Mouse (Mus musculus): Measurements from ENCODE around the gene Gm21293. TPM values are rescaled to one million over a fixed set of nuclear protein-coding genes. Genes with fewer than 3 reads are reported as not detected.
"Not testable (repeated sequence)": the region's sequence is repeated elsewhere in the genome, so short reads cannot be mapped to it uniquely, and the experiment has no call there.

Gm21293 gene
- not detected for total RNA-seq (2021)

DNA sequence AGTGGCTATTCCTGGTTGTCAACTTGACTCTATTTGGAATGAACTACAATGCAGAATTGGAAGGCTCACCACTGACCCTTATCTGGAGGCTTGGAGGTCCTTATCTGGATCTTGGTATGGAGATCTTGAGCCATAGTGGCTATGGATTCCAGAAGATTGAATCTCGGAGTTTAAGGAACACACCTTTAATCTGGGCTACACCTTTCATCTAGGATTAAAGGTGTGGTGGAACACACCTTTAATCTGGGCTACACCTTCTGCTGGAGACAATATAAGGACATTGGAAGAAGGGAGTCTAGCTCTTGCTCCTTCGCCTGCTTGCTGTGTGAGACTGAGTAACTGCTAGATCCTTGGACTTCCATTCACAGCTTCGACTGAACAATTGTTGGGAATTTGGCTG lies at the start of gene Gm21293:
Gene Gm21293 (plus strand): TSS at position 301 of the 400 bp plus-strand sequence.
- DNase-seq (ENCODE audit: low spot score in 2 of 2); intact Hi-C loops (cut with DNase I): not testable (repeated sequence)

DNA sequence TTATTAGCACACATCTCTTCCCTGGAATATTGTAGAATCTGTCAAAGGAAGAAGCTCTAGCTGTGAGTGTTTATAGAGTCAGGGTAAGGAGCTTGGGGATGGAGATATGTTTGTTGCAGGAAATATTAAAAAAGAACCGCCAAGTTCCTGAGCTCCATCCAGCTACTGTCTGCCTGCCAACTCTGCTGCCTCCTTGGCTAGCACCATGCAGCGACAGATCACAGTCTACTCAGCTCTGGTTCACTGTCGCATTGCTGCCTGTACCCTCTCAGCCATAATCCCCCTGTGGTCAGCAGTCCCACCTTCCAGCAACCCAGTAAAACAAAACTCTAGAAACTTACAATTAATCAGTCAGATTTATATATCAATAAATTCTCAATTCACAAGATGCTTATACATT lies 32.7 kb upstream of the Gm21293 start:
- no peak for DNase-seq (ENCODE audit: low spot score in 2 of 2)
- intact Hi-C loops (cut with DNase I) = no loop called here

DNA sequence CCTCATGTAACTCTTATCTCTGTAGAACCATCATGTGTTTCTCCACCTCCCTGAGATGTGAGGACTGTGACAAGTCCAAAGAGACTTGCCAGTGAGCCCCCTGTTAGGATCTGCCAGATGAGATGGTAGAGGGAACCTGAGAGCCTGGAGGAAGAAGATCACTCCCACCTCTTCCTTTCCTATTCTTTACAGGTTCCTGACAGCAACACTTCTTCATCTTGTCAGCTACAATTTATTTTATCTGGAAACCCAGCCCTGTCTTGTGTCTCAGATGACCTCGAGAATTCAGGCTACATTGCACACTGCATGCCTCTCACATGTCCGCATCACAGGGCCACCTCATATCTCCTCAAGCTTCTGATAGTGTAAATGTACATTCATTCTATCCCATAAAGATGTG lies 24.5 kb upstream of the Gm21293 start:
- intact Hi-C loops (cut with DNase I) = no loop called here
- no peak for DNase-seq (ENCODE audit: low spot score in 2 of 2)

DNA sequence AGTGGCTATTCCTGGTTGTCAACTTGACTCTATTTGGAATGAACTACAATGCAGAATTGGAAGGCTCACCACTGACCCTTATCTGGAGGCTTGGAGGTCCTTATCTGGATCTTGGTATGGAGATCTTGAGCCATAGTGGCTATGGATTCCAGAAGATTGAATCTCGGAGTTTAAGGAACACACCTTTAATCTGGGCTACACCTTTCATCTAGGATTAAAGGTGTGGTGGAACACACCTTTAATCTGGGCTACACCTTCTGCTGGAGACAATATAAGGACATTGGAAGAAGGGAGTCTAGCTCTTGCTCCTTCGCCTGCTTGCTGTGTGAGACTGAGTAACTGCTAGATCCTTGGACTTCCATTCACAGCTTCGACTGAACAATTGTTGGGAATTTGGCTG lies 8.4 kb downstream of the Gm21293 start, which contains the start of gene Gm6763:
Gene Gm6763 (plus strand): TSS at position 301 of the 400 bp plus-strand sequence.
- DNase-seq (ENCODE audit: low spot score in 2 of 2); intact Hi-C loops (cut with DNase I): not testable (repeated sequence)

DNA sequence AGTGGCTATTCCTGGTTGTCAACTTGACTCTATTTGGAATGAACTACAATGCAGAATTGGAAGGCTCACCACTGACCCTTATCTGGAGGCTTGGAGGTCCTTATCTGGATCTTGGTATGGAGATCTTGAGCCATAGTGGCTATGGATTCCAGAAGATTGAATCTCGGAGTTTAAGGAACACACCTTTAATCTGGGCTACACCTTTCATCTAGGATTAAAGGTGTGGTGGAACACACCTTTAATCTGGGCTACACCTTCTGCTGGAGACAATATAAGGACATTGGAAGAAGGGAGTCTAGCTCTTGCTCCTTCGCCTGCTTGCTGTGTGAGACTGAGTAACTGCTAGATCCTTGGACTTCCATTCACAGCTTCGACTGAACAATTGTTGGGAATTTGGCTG lies 16.9 kb downstream of the Gm21293 start, which contains the start of gene Gm8764:
Gene Gm8764 (plus strand): TSS at position 301 of the 400 bp plus-strand sequence.
- intact Hi-C loops (cut with DNase I); DNase-seq (ENCODE audit: low spot score in 2 of 2): not testable (repeated sequence)

GRCm38 (mm10) chr10:104168215-104168614 lies 25.4 kb downstream of the Gm21293 start, which contains the start of gene Gm21304:
Gene Gm21304, plus strand, starts transcription at chr10:104168515.
- DNase-seq (ENCODE audit: low spot score in 2 of 2); intact Hi-C loops (cut with DNase I): not testable (repeated sequence)

DNA sequence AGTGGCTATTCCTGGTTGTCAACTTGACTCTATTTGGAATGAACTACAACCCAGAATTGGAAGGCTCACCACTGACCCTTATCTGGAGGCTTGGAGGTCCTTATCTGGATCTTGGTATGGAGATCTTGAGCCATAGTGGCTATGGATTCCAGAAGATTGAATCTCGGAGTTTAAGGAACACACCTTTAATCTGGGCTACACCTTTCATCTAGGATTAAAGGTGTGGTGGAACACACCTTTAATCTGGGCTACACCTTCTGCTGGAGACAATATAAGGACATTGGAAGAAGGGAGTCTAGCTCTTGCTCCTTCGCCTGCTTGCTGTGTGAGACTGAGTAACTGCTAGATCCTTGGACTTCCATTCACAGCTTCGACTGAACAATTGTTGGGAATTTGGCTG lies 33.9 kb downstream of the Gm21293 start, which contains the start of gene Gm21312:
Gene Gm21312 (plus strand): TSS at position 301 of the 400 bp plus-strand sequence.
- DNase-seq (ENCODE audit: low spot score in 2 of 2); intact Hi-C loops (cut with DNase I): not testable (repeated sequence)

DNA sequence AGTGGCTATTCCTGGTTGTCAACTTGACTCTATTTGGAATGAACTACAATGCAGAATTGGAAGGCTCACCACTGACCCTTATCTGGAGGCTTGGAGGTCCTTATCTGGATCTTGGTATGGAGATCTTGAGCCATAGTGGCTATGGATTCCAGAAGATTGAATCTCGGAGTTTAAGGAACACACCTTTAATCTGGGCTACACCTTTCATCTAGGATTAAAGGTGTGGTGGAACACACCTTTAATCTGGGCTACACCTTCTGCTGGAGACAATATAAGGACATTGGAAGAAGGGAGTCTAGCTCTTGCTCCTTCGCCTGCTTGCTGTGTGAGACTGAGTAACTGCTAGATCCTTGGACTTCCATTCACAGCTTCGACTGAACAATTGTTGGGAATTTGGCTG lies 42.4 kb downstream of the Gm21293 start, which contains the start of gene Gm20765:
Gene Gm20765 (plus strand): TSS at position 301 of the 400 bp plus-strand sequence.
- intact Hi-C loops (cut with DNase I); DNase-seq (ENCODE audit: low spot score in 2 of 2): not testable (repeated sequence)

DNA sequence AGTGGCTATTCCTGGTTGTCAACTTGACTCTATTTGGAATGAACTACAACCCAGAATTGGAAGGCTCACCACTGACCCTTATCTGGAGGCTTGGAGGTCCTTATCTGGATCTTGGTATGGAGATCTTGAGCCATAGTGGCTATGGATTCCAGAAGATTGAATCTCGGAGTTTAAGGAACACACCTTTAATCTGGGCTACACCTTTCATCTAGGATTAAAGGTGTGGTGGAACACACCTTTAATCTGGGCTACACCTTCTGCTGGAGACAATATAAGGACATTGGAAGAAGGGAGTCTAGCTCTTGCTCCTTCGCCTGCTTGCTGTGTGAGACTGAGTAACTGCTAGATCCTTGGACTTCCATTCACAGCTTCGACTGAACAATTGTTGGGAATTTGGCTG lies 51.0 kb downstream of the Gm21293 start, which contains the start of gene Gm4340:
Gene Gm4340 (plus strand): TSS at position 301 of the 400 bp plus-strand sequence.
- intact Hi-C loops (cut with DNase I); DNase-seq (ENCODE audit: low spot score in 2 of 2): not testable (repeated sequence)

Other genes starting within 250 kb of the Gm21293 start
- gene Gm6763, start 8.5 kb downstream of the Gm21293 start, total RNA-seq (2021) = not detected
- not detected for gene Gm8764, start 17.0 kb downstream of the Gm21293 start, total RNA-seq (2021)
- not detected for gene Gm21304, start 25.5 kb downstream of the Gm21293 start, total RNA-seq (2021)
- gene Gm21312, start 34.0 kb downstream of the Gm21293 start, total RNA-seq (2021) = not detected
- gene Gm20765, start 42.5 kb downstream of the Gm21293 start, total RNA-seq (2021) = not detected
- gene Gm4340, start 51.1 kb downstream of the Gm21293 start, total RNA-seq (2021) = not detected

All from left cerebral cortex, postnatal 36 days (tissue).